Mouse (Mus musculus) layer of hippocampus, adult 18-20 months (tissue): ENCODE results near the gene Fas. TPM values are rescaled to one million over a fixed set of nuclear protein-coding genes. Genes with fewer than 3 reads are reported as not detected.

Experiments
- DNase-seq, 2 experiments: peaks; one replicate each; pipeline ENCODE4 v3.0.0; 2022; ENCODE audit warnings: low spot score in 2 of 2
- long read RNA-seq: library from polyadenylated mRNA; stranded (forward); transcript quantifications from one replicate; pipeline ENCODE4 v2.0.0, GENCODE M21; 2021
- total RNA-seq, 2 experiments: library from RNA; stranded (reverse); gene quantifications; 2 replicates each; pipeline ENCODE4 v1.2.3; 2021

The Fas gene
- total RNA-seq, result 1 to 10 TPM; 1.4 to 3.1 TPM
- long read RNA-seq, partial matches to known transcripts, result 0 of 3 reads
- long read RNA-seq, other reads (novel, unspliced or antisense), result 1 of 3 reads

GRCm38 (mm10) chr19:34289948-34290789, at the start of gene Fas:
Gene Fas (plus strand): TSS chr19:34290666.
- peak in 1 of 2 experiments; percentile 8 for DNase-seq

GRCm38 (mm10) chr19:34241247-34241915, 49.1 kb upstream of the Fas start:
- peak in 1 of 2 experiments; percentile 55 for DNase-seq

GRCm38 (mm10) chr19:34242925-34243324, 47.5 kb upstream of the Fas start:
- no peak for DNase-seq

GRCm38 (mm10) chr19:34244056-34244455, 46.4 kb upstream of the Fas start:
- DNase-seq, result peak in 1 of 2 experiments; percentile 72

GRCm38 (mm10) chr19:34248558-34248957, 41.9 kb upstream of the Fas start:
- DNase-seq, result no peak

GRCm38 (mm10) chr19:34250621-34251020, 39.8 kb upstream of the Fas start:
- no peak for DNase-seq

- no peak for DNase-seq
Measured at GRCm38 (mm10) chr19:34251900-34252299, 38.6 kb upstream of the Fas start.

- no peak for DNase-seq
Measured at GRCm38 (mm10) chr19:34252450-34252849, 38.0 kb upstream of the Fas start.

- DNase-seq, result no peak
Measured at GRCm38 (mm10) chr19:34254101-34254879, 36.2 kb upstream of the Fas start.

GRCm38 (mm10) chr19:34254880-34255681, 35.4 kb upstream of the Fas start, which contains the start of gene Acta2:
Gene Acta2 (minus strand): TSS chr19:34255590.
- no peak for DNase-seq

- no peak for DNase-seq
Measured at GRCm38 (mm10) chr19:34256149-34256548, 34.3 kb upstream of the Fas start.

GRCm38 (mm10) chr19:34256936-34257335, 33.5 kb upstream of the Fas start:
- no peak for DNase-seq

- DNase-seq, result no peak
Measured at GRCm38 (mm10) chr19:34262273-34262974, 28.0 kb upstream of the Fas start.

GRCm38 (mm10) chr19:34265604-34266193, 24.8 kb upstream of the Fas start:
- no peak for DNase-seq

GRCm38 (mm10) chr19:34268991-34269390, 21.5 kb upstream of the Fas start:
- DNase-seq, result no peak

GRCm38 (mm10) chr19:34270106-34270726, 20.2 kb upstream of the Fas start:
- no peak for DNase-seq

- DNase-seq, result no peak
Measured at GRCm38 (mm10) chr19:34270824-34271464, 19.5 kb upstream of the Fas start.

- DNase-seq, result no peak
Measured at GRCm38 (mm10) chr19:34273073-34273472, 17.4 kb upstream of the Fas start.

GRCm38 (mm10) chr19:34278078-34278477, 12.4 kb upstream of the Fas start:
- no peak for DNase-seq
